Mouse (Mus musculus) myocyte (in vitro differentiated cells): ENCODE measurements around the gene Taf11. TPM values are rescaled to one million over a fixed set of nuclear protein-coding genes. Genes with fewer than 3 reads are reported as not detected.

Source experiments
- H3K27me3 ChIP-seq: one replicate; pipeline ENCODE4 v1.6.1; 2011; ENCODE audit not compliant: control insufficient read depth, insufficient read depth, insufficient read length
- H3K36me3 ChIP-seq: one replicate; pipeline ENCODE4 v1.6.1; 2011; ENCODE audit not compliant: control insufficient read depth, insufficient read depth
- H3K4me2 ChIP-seq: one replicate; pipeline ENCODE4 v1.6.1; 2011; ENCODE audit warnings: low read depth, control low read depth
- H3K4me3 ChIP-seq: one replicate; pipeline ENCODE4 v1.5.1; 2011; ENCODE audit warnings: mild to moderate bottlenecking, control low read depth, moderate library complexity
- H3K79me2 ChIP-seq: one replicate; pipeline ENCODE4 v1.6.1; 2011; ENCODE audit not compliant: control insufficient read depth, insufficient read depth
- H3ac ChIP-seq: one replicate; pipeline ENCODE4 v1.6.1; 2011; ENCODE audit not compliant: control insufficient read depth, insufficient read length
- CEBPB ChIP-seq: IDR thresholded peaks from 2 replicates; pipeline ENCODE4 v1.6.1; 2011; ENCODE audit warnings: mild to moderate bottlenecking, moderate library complexity; ENCODE audit not compliant: poor library complexity, insufficient read depth, severe bottlenecking
- E2F4 ChIP-seq: IDR thresholded peaks from one replicate; pipeline ENCODE4 v1.6.1; 2011; ENCODE audit warnings: mild to moderate bottlenecking, control low read depth, moderate library complexity; ENCODE audit not compliant: insufficient read depth
- MAX ChIP-seq: IDR thresholded peaks from one replicate; pipeline ENCODE4 v1.6.1; 2011; ENCODE audit warnings: low read depth, mild to moderate bottlenecking, control low read depth
- MYOD1 ChIP-seq, 3 experiments: IDR thresholded peaks; one replicate each; pipeline ENCODE4 v1.6.1; 2011; ENCODE audit warnings: control low read depth in 2 of 3, low read depth in 2 of 3, mild to moderate bottlenecking in 2 of 3, moderate library complexity in 1 of 3; ENCODE audit not compliant: insufficient read length in 2 of 3, control insufficient read depth in 1 of 3
- MYOG ChIP-seq, 3 experiments: IDR thresholded peaks; one replicate each; pipeline ENCODE4 v1.6.1; 2011; ENCODE audit warnings: control low read depth in 2 of 3, low read depth in 2 of 3, mild to moderate bottlenecking in 2 of 3; ENCODE audit not compliant: insufficient read length in 2 of 3, control insufficient read depth in 1 of 3, insufficient read depth in 1 of 3
- POLR2A ChIP-seq: IDR thresholded peaks from one replicate; pipeline ENCODE4 v1.6.1; 2011; ENCODE audit warnings: low read depth, mild to moderate bottlenecking, control low read depth, moderate library complexity; ENCODE audit not compliant: insufficient read length
- POLR2AphosphoS2 ChIP-seq: IDR thresholded peaks from one replicate; pipeline ENCODE4 v1.6.1; 2011; ENCODE audit warnings: low read depth, control low read depth; ENCODE audit not compliant: insufficient read length
- REST ChIP-seq: IDR thresholded peaks from one replicate; pipeline ENCODE4 v1.6.1; 2011; ENCODE audit warnings: mild to moderate bottlenecking, control low read depth, moderate library complexity; ENCODE audit not compliant: insufficient read depth, insufficient read length
- SRF ChIP-seq: IDR thresholded peaks from one replicate; pipeline ENCODE4 v1.6.1; 2011; ENCODE audit warnings: low read depth; ENCODE audit not compliant: control insufficient read depth, insufficient read length
- TCF12 ChIP-seq: IDR thresholded peaks from one replicate; pipeline ENCODE4 v1.6.1; 2011; ENCODE audit warnings: mild to moderate bottlenecking, control low read depth; ENCODE audit not compliant: poor library complexity, insufficient read depth, severe bottlenecking
- TCF3 ChIP-seq: IDR thresholded peaks from one replicate; pipeline ENCODE4 v1.6.1; 2011; ENCODE audit warnings: low read depth, control low read depth; ENCODE audit not compliant: insufficient read length
- USF1 ChIP-seq: IDR thresholded peaks from one replicate; pipeline ENCODE4 v1.6.1; 2011; ENCODE audit warnings: low read depth, mild to moderate bottlenecking, control low read depth, moderate library complexity
- polyA plus RNA-seq: library from polyadenylated mRNA; unstranded; fragments of >200 nt; fragmentation: generic; extraction: Trizol; gene quantifications from one replicate; pipeline ENCODE4 v1.2.1, GENCODE M21; 2012; ENCODE audit warnings: missing spikeins

Gene Taf11
- polyA plus RNA-seq, 1 experiment: 28.9 TPM

DNA sequence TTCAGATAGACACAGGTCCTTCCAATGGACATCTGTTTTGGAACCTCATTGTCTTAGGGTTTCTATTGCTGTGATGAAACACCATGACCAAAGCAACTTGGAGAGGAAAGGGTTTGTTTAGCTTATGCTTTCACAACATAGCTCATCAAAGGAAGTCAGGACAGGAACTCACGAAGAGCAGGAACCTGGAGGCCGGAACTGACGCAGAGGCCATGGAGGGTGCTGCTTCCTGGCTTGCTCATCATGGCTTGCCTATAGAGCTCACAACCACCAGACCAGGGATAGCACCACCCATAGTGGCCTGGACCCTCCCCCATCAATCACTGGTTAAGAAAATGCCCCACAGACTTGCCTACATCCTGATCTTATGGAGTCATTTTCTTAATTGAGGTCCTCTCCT lies 25.4 kb upstream of the Taf11 start:
- TF ChIP-seq E2F4: no peak
- no peak for TF ChIP-seq MYOD1 (IDR thresholded peaks at IDR 0.05; ENCODE audit: control insufficient read depth in 1 of 3, insufficient read length in 2 of 3, low read depth in 2 of 3)
- Histone ChIP-seq H3K4me2 (no peak overlapping the region), H3ac (no peak overlapping the region), H3K79me2 (no peaks in the 10 kb centered on the region), H3K4me3 (no peak overlapping the region), H3K27me3 (no peaks in the 10 kb centered on the region), H3K36me3 (no peaks in the 10 kb centered on the region)

DNA sequence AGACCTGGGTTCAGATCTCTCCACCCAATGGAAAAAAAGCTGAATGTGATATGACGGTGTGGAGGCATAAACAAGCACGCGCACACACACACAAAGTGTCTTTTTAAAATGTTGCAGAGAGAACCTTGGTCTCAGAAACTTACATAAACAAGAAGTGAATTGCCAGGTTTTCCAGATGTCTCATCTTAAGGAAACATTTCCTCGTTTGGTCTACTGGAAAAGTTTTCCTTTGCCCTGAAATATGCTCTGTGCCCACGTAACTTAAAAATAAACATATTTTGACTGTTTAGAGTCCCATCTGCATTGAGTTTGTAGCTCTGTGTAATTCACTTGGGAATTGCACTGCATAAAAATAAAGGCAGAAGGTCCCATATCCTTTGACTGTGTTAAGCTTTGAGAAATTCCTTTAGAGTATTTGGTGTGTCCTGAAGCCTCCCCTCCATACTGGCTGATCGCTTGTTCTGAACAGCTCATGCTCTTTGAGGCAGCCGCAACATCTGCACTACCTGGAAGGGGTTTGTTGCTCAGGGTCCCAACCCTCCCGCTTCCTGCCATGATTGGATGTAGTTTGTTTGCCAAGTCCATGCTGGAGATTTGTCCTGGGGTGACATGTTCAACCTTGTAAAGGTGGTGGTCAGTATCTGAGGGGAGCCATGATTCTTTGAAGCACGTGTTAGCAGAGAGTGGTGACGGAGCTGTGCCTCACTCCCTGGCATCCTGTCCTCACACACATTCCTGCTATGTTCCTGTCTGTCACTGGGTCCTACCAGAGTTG lies 24.7 kb upstream of the Taf11 start:
- TF ChIP-seq REST (no peak), MYOG (IDR thresholded peaks at IDR 0.05; ENCODE audit: control insufficient read depth in 1 of 3, insufficient read depth in 1 of 3, insufficient read length in 2 of 3, low read depth in 2 of 3) (no peak)

DNA sequence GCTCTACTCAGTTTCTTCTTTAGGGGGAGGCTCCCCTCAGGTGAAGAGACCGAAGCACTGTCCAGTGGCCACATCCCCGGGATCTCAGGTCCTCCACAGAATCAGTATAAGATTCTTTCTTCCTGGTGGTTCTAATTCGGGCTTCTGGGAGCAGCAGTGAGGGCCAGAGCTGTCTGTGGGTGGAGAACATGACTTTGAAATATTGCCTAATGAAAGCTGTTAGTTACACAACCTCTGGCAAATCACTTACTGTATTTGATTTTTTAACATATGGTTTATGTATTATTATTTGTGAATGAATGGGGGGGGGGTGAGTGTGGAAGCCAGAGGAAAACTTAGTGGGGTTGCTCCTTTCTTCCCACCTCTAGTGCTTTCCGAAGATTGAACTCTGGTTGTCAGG lies 22.2 kb upstream of the Taf11 start:
- Histone ChIP-seq H3K36me3 (no peaks in the 10 kb centered on the region), H3K79me2 (no peaks in the 10 kb centered on the region), H3K4me2 (no peak overlapping the region), H3K4me3 (no peak overlapping the region), H3ac (no peak overlapping the region), H3K27me3 (no peaks in the 10 kb centered on the region)
- TF ChIP-seq POLR2A (no peak), MAX (no peak), USF1 (no peak), TCF3 (no peak), TCF12 (no peak), REST (no peak), E2F4 (no peak), SRF (no peak), MYOD1 (IDR thresholded peaks at IDR 0.05; ENCODE audit: control insufficient read depth in 1 of 3, insufficient read length in 2 of 3, low read depth in 2 of 3) (no peak), POLR2AphosphoS2 (no peak), CEBPB (no peak), MYOG (IDR thresholded peaks at IDR 0.05; ENCODE audit: control insufficient read depth in 1 of 3, insufficient read depth in 1 of 3, insufficient read length in 2 of 3, low read depth in 2 of 3) (no peak)

More for the DNA sequence above, 24.7 kb upstream of the Taf11 start:
- Histone ChIP-seq H3K4me2 (no peak overlapping the region), H3K27me3 (no peaks in the 10 kb centered on the region), H3K79me2 (no peaks in the 10 kb centered on the region), H3K36me3 (no peaks in the 10 kb centered on the region), H3K4me3 (no peak overlapping the region), H3ac (no peak overlapping the region)

DNA sequence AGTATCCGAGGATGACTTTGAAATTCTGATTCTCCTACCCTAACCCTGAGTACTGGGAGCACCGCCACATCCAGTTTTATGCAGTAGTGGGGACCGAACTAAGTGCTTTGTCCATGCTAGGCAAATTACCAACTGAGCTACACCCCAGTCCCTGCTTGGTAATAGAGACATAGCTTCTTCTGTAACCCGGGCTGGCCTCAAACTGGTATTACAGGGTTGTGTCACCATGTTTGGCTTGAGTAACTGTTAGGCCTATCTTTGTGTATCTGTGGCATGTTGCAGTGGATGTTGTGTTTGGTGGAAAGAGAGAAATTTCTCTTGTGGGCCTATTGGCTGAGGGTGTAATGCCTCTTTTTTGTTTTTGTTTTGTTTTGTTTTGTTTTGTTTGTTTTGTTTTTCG lies 20.6 kb upstream of the Taf11 start:
- H3K4me3 ChIP-seq: no peak overlapping the region
- no peak overlapping the region for H3ac ChIP-seq
- H3K79me2 ChIP-seq: no peaks in the 10 kb centered on the region
- H3K4me2 ChIP-seq: no peak overlapping the region
- TF ChIP-seq POLR2AphosphoS2 (no peak), MAX (no peak), MYOG (IDR thresholded peaks at IDR 0.05; ENCODE audit: control insufficient read depth in 1 of 3, insufficient read depth in 1 of 3, insufficient read length in 2 of 3, low read depth in 2 of 3) (no peak), POLR2A (no peak), REST (no peak), E2F4 (no peak), MYOD1 (IDR thresholded peaks at IDR 0.05; ENCODE audit: control insufficient read depth in 1 of 3, insufficient read length in 2 of 3, low read depth in 2 of 3) (no peak), CEBPB (no peak), USF1 (no peak), SRF (no peak), TCF12 (no peak), TCF3 (no peak)
- no peaks in the 10 kb centered on the region for H3K27me3 ChIP-seq
- no peaks in the 10 kb centered on the region for H3K36me3 ChIP-seq

DNA sequence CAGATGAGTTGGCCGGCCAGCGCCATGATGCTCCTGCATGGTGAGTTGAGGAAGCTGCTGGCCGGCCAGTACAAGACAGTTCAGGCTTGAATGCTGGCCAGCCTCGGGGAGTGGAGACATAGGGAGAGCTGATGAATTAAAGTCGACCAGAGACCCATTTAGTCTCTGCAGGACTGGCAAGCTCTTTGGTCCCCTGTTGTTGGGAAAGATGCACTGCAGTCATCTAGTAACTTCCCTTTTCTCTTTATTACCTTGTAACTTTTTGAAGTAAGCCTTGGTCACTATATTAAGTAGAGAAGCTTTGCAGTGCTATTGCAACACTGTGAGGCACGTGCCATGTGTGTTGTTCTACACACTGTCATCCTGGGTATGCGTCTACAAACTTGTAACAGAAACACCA lies 15.9 kb upstream of the Taf11 start:
- no peaks in the 10 kb centered on the region for H3K36me3 ChIP-seq
- H3K4me3 ChIP-seq: no peak overlapping the region
- no peak overlapping the region for H3K4me2 ChIP-seq
- no peaks in the 10 kb centered on the region for H3K27me3 ChIP-seq
- H3K79me2 ChIP-seq: peaks cover 4% of the 10 kb centered on the region
- H3ac ChIP-seq: no peak overlapping the region
- TF ChIP-seq CEBPB (no peak), MAX (no peak), USF1 (no peak)
